Mouse (Mus musculus) myocyte (in vitro differentiated cells): ENCODE measurements around the gene Dido1.

Source experiments
- CEBPB ChIP-seq: IDR thresholded peaks from 2 replicates; pipeline ENCODE4 v1.6.1; 2011; ENCODE audit warnings: mild to moderate bottlenecking, moderate library complexity; ENCODE audit not compliant: poor library complexity, insufficient read depth, severe bottlenecking
- MAX ChIP-seq: IDR thresholded peaks from one replicate; pipeline ENCODE4 v1.6.1; 2011; ENCODE audit warnings: low read depth, mild to moderate bottlenecking, control low read depth
- MYOG ChIP-seq, 3 experiments: IDR thresholded peaks; one replicate each; pipeline ENCODE4 v1.6.1; 2011; ENCODE audit warnings: control low read depth in 2 of 3, low read depth in 2 of 3, mild to moderate bottlenecking in 2 of 3; ENCODE audit not compliant: insufficient read length in 2 of 3, control insufficient read depth in 1 of 3, insufficient read depth in 1 of 3
- POLR2A ChIP-seq: IDR thresholded peaks from one replicate; pipeline ENCODE4 v1.6.1; 2011; ENCODE audit warnings: low read depth, mild to moderate bottlenecking, control low read depth, moderate library complexity; ENCODE audit not compliant: insufficient read length
- POLR2AphosphoS2 ChIP-seq: IDR thresholded peaks from one replicate; pipeline ENCODE4 v1.6.1; 2011; ENCODE audit warnings: low read depth, control low read depth; ENCODE audit not compliant: insufficient read length
- REST ChIP-seq: IDR thresholded peaks from one replicate; pipeline ENCODE4 v1.6.1; 2011; ENCODE audit warnings: mild to moderate bottlenecking, control low read depth, moderate library complexity; ENCODE audit not compliant: insufficient read depth, insufficient read length
- SRF ChIP-seq: IDR thresholded peaks from one replicate; pipeline ENCODE4 v1.6.1; 2011; ENCODE audit warnings: low read depth; ENCODE audit not compliant: control insufficient read depth, insufficient read length
- TCF12 ChIP-seq: IDR thresholded peaks from one replicate; pipeline ENCODE4 v1.6.1; 2011; ENCODE audit warnings: mild to moderate bottlenecking, control low read depth; ENCODE audit not compliant: poor library complexity, insufficient read depth, severe bottlenecking
- USF1 ChIP-seq: IDR thresholded peaks from one replicate; pipeline ENCODE4 v1.6.1; 2011; ENCODE audit warnings: low read depth, mild to moderate bottlenecking, control low read depth, moderate library complexity

GRCm38 (mm10) chr2:180689841-180690240 lies 20.0 kb downstream of the Dido1 start:
- no peak for TF ChIP-seq POLR2AphosphoS2
- TF ChIP-seq MYOG (IDR thresholded peaks at IDR 0.05; ENCODE audit: control insufficient read depth in 1 of 3, insufficient read depth in 1 of 3, insufficient read length in 2 of 3, low read depth in 2 of 3), result no peak
- peak; percentile 16 for TF ChIP-seq POLR2A
- TF ChIP-seq SRF, result no peak
- no peak for TF ChIP-seq CEBPB
- TF ChIP-seq TCF12, result no peak
- no peak for TF ChIP-seq REST
- no peak for TF ChIP-seq MAX
- TF ChIP-seq USF1, result no peak
